Mouse (Mus musculus): ENCODE results near the gene Lrrc8c. TPM values are rescaled to one million over a fixed set of nuclear protein-coding genes. Genes with fewer than 3 reads are reported as not detected.

The Lrrc8c gene
- polyA plus RNA-seq, 1 experiment, result 7.1 TPM

- Histone ChIP-seq H3K79me2 (ENCODE audit: control insufficient read depth, insufficient read depth) (no peaks in the 10 kb centered on the region), H3K79me3 (ENCODE audit: low read depth) (no peaks in the 10 kb centered on the region), H3K4me3 (ENCODE audit: insufficient read depth, poor library complexity, severe bottlenecking) (no peak overlapping the region), H3K36me3 (ENCODE audit: control insufficient read depth, insufficient read depth) (no peaks in the 10 kb centered on the region), H3ac (ENCODE audit: control insufficient read depth, insufficient read length, low read depth) (no peak overlapping the region), H3K27me3 (ENCODE audit: control insufficient read depth, insufficient read depth, insufficient read length) (no peaks in the 10 kb centered on the region)
- TF ChIP-seq MYOG (IDR thresholded peaks at IDR 0.05; ENCODE audit: control insufficient read depth, extremely low read depth, insufficient read length) (no peak), CEBPB (IDR thresholded peaks at IDR 0.05; ENCODE audit: low read depth) (no peak), CTCF (IDR thresholded peaks at IDR 0.05; ENCODE audit: control insufficient read depth, insufficient read depth, insufficient read length) (no peak), MAX (IDR thresholded peaks at IDR 0.05) (no peak), FOSL1 (IDR thresholded peaks at IDR 0.05; ENCODE audit: insufficient read depth, low read length, poor library complexity, severe bottlenecking) (no peak), MYOD1 (IDR thresholded peaks at IDR 0.05; ENCODE audit: control insufficient read depth, insufficient read length, low read depth) (no peak), USF1 (IDR thresholded peaks at IDR 0.05; ENCODE audit: low read depth) (no peak)
These were observed 105.1 kb downstream of the Lrrc8c start for GRCm38 (mm10) chr5:105624257-105624656.

GRCm38 (mm10) chr5:105625504-105626150 lies 106.4 kb downstream of the Lrrc8c start:
- no peak overlapping the region for H3ac ChIP-seq (ENCODE audit: control insufficient read depth, insufficient read length, low read depth)
- no peaks in the 10 kb centered on the region for H3K79me2 ChIP-seq (ENCODE audit: control insufficient read depth, insufficient read depth)
- H3K27me3 ChIP-seq (ENCODE audit: control insufficient read depth, insufficient read depth, insufficient read length), result no peaks in the 10 kb centered on the region
- no peaks in the 10 kb centered on the region for H3K36me3 ChIP-seq (ENCODE audit: control insufficient read depth, insufficient read depth)
- no peak overlapping the region for H3K4me3 ChIP-seq (ENCODE audit: insufficient read depth, poor library complexity, severe bottlenecking)
- TF ChIP-seq USF1 (IDR thresholded peaks at IDR 0.05; ENCODE audit: low read depth), result no peak
- no peak for TF ChIP-seq CEBPB (IDR thresholded peaks at IDR 0.05; ENCODE audit: low read depth)
- TF ChIP-seq FOSL1 (IDR thresholded peaks at IDR 0.05; ENCODE audit: insufficient read depth, low read length, poor library complexity, severe bottlenecking), result no peak
- TF ChIP-seq MAX (IDR thresholded peaks at IDR 0.05), result no peak
- TF ChIP-seq CTCF (IDR thresholded peaks at IDR 0.05; ENCODE audit: control insufficient read depth, insufficient read depth, insufficient read length), result no peak
- no peak for TF ChIP-seq MYOD1 (IDR thresholded peaks at IDR 0.05; ENCODE audit: control insufficient read depth, insufficient read length, low read depth)
- no peak for TF ChIP-seq MYOG (IDR thresholded peaks at IDR 0.05; ENCODE audit: control insufficient read depth, extremely low read depth, insufficient read length)
- H3K79me3 ChIP-seq (ENCODE audit: low read depth), result no peaks in the 10 kb centered on the region

DNA sequence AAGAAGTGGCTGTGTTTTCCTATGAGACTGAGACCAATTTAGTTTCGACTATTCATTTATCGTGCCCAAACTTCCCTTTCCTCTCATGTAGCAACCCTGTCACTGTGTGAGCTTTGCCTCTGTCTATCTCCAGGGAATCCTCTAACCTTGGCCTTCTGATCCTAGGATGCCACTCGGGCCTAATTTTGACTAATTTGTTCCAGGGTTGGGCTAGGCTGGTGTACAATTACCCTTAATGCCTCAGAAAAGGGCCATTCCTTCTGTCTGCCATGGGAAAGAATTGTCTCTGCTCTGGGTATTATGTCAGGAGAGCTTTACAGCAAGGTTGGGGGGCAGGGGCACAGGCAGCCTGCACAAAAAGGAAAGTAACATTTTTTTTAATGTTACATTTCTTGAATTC lies 107.2 kb downstream of the Lrrc8c start:
- TF ChIP-seq MYOD1 (IDR thresholded peaks at IDR 0.05; ENCODE audit: control insufficient read depth, insufficient read length, low read depth) (no peak), MYOG (IDR thresholded peaks at IDR 0.05; ENCODE audit: control insufficient read depth, extremely low read depth, insufficient read length) (no peak), FOSL1 (IDR thresholded peaks at IDR 0.05; ENCODE audit: insufficient read depth, low read length, poor library complexity, severe bottlenecking) (no peak), USF1 (IDR thresholded peaks at IDR 0.05; ENCODE audit: low read depth) (no peak), MAX (IDR thresholded peaks at IDR 0.05) (no peak), CEBPB (IDR thresholded peaks at IDR 0.05; ENCODE audit: low read depth) (no peak), CTCF (IDR thresholded peaks at IDR 0.05; ENCODE audit: control insufficient read depth, insufficient read depth, insufficient read length) (no peak)
- Histone ChIP-seq H3ac (ENCODE audit: control insufficient read depth, insufficient read length, low read depth) (no peak overlapping the region), H3K79me3 (ENCODE audit: low read depth) (no peaks in the 10 kb centered on the region), H3K36me3 (ENCODE audit: control insufficient read depth, insufficient read depth) (no peaks in the 10 kb centered on the region), H3K79me2 (ENCODE audit: control insufficient read depth, insufficient read depth) (no peaks in the 10 kb centered on the region), H3K4me3 (ENCODE audit: insufficient read depth, poor library complexity, severe bottlenecking) (no peak overlapping the region), H3K27me3 (ENCODE audit: control insufficient read depth, insufficient read depth, insufficient read length) (no peaks in the 10 kb centered on the region)

DNA sequence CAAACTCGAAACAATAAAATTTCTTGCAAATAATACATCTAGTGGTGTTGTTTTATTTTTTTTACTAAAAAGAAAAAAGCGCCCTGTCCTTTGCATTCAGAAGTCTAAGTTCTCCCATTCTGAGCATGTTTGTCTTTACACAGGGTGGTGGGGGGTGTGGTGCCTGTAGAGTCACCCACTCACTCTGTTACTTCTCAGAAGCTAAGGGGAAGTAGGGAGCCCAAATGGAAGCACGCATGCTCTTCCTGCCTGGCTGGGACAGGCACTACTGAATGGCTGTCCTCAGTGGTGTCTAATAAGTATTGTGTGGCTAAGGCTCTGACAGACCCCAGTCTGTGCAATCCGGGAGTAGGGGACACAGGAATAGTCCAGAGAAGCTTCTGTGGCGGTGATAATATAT lies 107.9 kb downstream of the Lrrc8c start:
- no peak overlapping the region for H3K4me3 ChIP-seq (ENCODE audit: insufficient read depth, poor library complexity, severe bottlenecking)
- TF ChIP-seq CEBPB (IDR thresholded peaks at IDR 0.05; ENCODE audit: low read depth), result no peak
- TF ChIP-seq MYOG (IDR thresholded peaks at IDR 0.05; ENCODE audit: control insufficient read depth, extremely low read depth, insufficient read length), result no peak
- TF ChIP-seq FOSL1 (IDR thresholded peaks at IDR 0.05; ENCODE audit: insufficient read depth, low read length, poor library complexity, severe bottlenecking), result no peak
- TF ChIP-seq USF1 (IDR thresholded peaks at IDR 0.05; ENCODE audit: low read depth), result no peak
- no peak for TF ChIP-seq MAX (IDR thresholded peaks at IDR 0.05)
- no peak for TF ChIP-seq MYOD1 (IDR thresholded peaks at IDR 0.05; ENCODE audit: control insufficient read depth, insufficient read length, low read depth)
- no peak for TF ChIP-seq CTCF (IDR thresholded peaks at IDR 0.05; ENCODE audit: control insufficient read depth, insufficient read depth, insufficient read length)

DNA sequence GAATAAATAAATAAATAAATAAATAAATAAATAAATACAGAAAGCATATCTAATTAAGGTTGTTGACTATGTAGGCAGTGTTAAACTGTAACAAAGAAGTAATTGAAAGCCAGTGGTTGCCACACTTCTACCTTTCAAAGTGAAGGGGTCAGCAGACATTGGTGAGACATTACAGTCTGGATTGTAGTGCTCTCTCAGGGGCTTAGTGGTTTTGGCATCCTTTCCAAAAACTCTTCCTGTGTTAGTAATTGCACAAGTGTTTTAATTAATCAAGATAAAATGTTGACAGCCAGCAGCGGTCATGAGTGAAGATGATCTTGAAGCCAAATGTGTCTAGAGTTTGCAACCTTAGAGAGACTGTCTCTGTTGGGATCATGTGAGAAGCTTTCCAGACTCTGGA lies 110.8 kb downstream of the Lrrc8c start:
- Histone ChIP-seq H3K79me2 (ENCODE audit: control insufficient read depth, insufficient read depth) (no peaks in the 10 kb centered on the region), H3ac (ENCODE audit: control insufficient read depth, insufficient read length, low read depth) (no peak overlapping the region), H3K36me3 (ENCODE audit: control insufficient read depth, insufficient read depth) (no peaks in the 10 kb centered on the region), H3K27me3 (ENCODE audit: control insufficient read depth, insufficient read depth, insufficient read length) (no peaks in the 10 kb centered on the region), H3K79me3 (ENCODE audit: low read depth) (no peaks in the 10 kb centered on the region), H3K4me3 (ENCODE audit: insufficient read depth, poor library complexity, severe bottlenecking) (no peak overlapping the region)
- TF ChIP-seq USF1 (IDR thresholded peaks at IDR 0.05; ENCODE audit: low read depth), result no peak
- no peak for TF ChIP-seq MYOD1 (IDR thresholded peaks at IDR 0.05; ENCODE audit: control insufficient read depth, insufficient read length, low read depth)
- TF ChIP-seq CEBPB (IDR thresholded peaks at IDR 0.05; ENCODE audit: low read depth), result no peak
- no peak for TF ChIP-seq CTCF (IDR thresholded peaks at IDR 0.05; ENCODE audit: control insufficient read depth, insufficient read depth, insufficient read length)
- no peak for TF ChIP-seq MAX (IDR thresholded peaks at IDR 0.05)
- TF ChIP-seq FOSL1 (IDR thresholded peaks at IDR 0.05; ENCODE audit: insufficient read depth, low read length, poor library complexity, severe bottlenecking), result no peak
- TF ChIP-seq MYOG (IDR thresholded peaks at IDR 0.05; ENCODE audit: control insufficient read depth, extremely low read depth, insufficient read length), result no peak

More for the DNA sequence above, 107.9 kb downstream of the Lrrc8c start:
- Histone ChIP-seq H3K79me3 (ENCODE audit: low read depth) (no peaks in the 10 kb centered on the region), H3ac (ENCODE audit: control insufficient read depth, insufficient read length, low read depth) (no peak overlapping the region), H3K36me3 (ENCODE audit: control insufficient read depth, insufficient read depth) (no peaks in the 10 kb centered on the region), H3K79me2 (ENCODE audit: control insufficient read depth, insufficient read depth) (no peaks in the 10 kb centered on the region), H3K27me3 (ENCODE audit: control insufficient read depth, insufficient read depth, insufficient read length) (no peaks in the 10 kb centered on the region)
